Mouse (Mus musculus): ENCODE measurements at regions not wholly inside any gene's neighbourhood (a gene's known extent, or its start where the extent isn't known, plus 50 kb on each side); places are given as distances from the start of the nearest gene placed in this dataset.

DNA sequence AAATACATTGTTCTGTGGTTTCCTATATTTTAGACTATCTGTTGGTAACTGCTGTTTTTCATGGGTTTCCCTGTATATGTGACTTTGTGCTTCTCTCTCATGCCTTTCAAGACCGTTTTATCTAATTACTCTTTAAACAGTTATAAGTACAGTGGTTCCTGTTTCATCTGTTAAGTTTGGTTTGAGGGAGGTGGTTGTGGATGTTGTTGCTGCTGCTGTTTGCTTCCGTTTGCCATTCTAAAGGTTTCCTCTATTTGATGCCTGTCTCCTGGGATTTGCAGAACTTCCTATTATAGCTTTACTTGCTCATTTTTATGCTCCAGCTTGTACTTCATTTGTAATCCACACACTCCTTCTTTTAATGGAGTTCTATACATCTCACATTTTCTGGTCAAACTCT lies 400.4 kb upstream of the Htr2a start:
- no peaks in the 10 kb centered on the region for H3K9me3 ChIP-seq (replicated peaks; ENCODE audit: insufficient read depth, low read length)
- H3K79me2 ChIP-seq (ENCODE audit: control insufficient read depth, insufficient read depth, low read length, poor library complexity), result no peaks in the 10 kb centered on the region
- H3K36me3 ChIP-seq (ENCODE audit: control insufficient read depth in 1 of 2, insufficient read depth in 2 of 2, low read length in 2 of 2), result no peaks in the 10 kb centered on the region
- H3K9ac ChIP-seq (ENCODE audit: control insufficient read depth, low read depth, low read length, poor library complexity, severe bottlenecking), result no peak overlapping the region
- no peaks in the 10 kb centered on the region for H3K27me3 ChIP-seq (ENCODE audit: control insufficient read depth in 1 of 2, insufficient read depth in 2 of 2, low read length in 2 of 2)
- no peak overlapping the region for H3K27ac ChIP-seq (ENCODE audit: control insufficient read depth, low read depth, low read length)
- no peak for DNase-seq (ENCODE audit: low read depth, low spot score)
- H3K4me3 ChIP-seq (ENCODE audit: control insufficient read depth in 1 of 2, insufficient read depth in 1 of 2, low read depth in 2 of 2, low read length in 2 of 2), result no peak overlapping the region
- no peaks in the 10 kb centered on the region for H3K4me1 ChIP-seq (ENCODE audit: control insufficient read depth in 1 of 2, insufficient read depth in 2 of 2, low read length in 2 of 2)
- TF ChIP-seq ZKSCAN1 (IDR thresholded peaks at IDR 0.05; ENCODE audit: low read depth, low read length) (no peak), SIN3A (IDR thresholded peaks at IDR 0.05; ENCODE audit: low read length) (no peak), HCFC1 (IDR thresholded peaks at IDR 0.05; ENCODE audit: low read depth, low read length) (no peak), RCOR1 (IDR thresholded peaks at IDR 0.05; ENCODE audit: low read depth, low read length) (no peak), ELF1 (IDR thresholded peaks at IDR 0.05; ENCODE audit: low read depth, low read length) (no peak), CHD2 (IDR thresholded peaks at IDR 0.05; ENCODE audit: low read length) (no peak), GABPA (IDR thresholded peaks at IDR 0.05; ENCODE audit: low read depth, low read length) (no peak), GATA1 (IDR thresholded peaks at IDR 0.05; ENCODE audit: low read depth, low read length) (no peak), POLR2AphosphoS5 (IDR thresholded peaks at IDR 0.05; ENCODE audit: borderline replicate concordance, low read depth, low read length) (no peak), SMC3 (IDR thresholded peaks at IDR 0.05; ENCODE audit: low read depth, low read length) (no peak), POLR2AphosphoS2 (IDR thresholded peaks at IDR 0.05; ENCODE audit: low read length) (no peak)

DNA sequence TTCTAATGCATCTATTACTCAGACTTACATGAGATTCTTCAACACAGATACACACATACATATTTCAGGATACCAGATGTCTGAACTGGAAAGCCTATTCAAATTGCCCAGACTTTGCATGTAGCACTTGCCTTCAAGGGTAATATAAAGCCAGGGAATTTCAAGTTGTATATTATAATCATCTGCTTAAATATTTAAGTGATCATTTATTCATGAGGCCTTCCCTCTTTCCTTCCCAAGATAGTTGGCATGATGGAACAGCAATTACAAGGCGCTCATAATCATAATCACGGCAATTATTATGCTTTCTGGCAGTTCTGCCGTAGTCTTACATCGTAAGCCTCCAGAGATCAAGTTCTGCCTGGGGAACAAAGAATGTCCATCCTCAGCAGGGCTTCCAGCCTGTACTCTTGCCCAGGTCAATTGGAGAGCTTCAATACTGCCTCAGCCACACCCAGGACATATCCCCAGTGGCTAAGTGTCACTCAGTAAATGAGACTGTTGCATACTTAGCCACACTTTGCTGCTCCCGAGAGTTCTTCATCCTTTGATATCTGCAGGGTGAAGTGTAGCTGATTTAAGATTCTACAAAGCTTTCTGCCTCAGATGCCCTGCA lies 391.3 kb upstream of the Htr2a start:
- Histone ChIP-seq H3K4me3 (ENCODE audit: control insufficient read depth in 1 of 2, insufficient read depth in 1 of 2, low read depth in 2 of 2, low read length in 2 of 2) (no peak overlapping the region), H3K9ac (ENCODE audit: control insufficient read depth, low read depth, low read length, poor library complexity, severe bottlenecking) (no peak overlapping the region)

More for the DNA sequence above, 391.3 kb upstream of the Htr2a start:
- Histone ChIP-seq H3K36me3 (ENCODE audit: control insufficient read depth in 1 of 2, insufficient read depth in 2 of 2, low read length in 2 of 2) (no peaks in the 10 kb centered on the region), H3K9me3 (replicated peaks; ENCODE audit: insufficient read depth, low read length) (no peaks in the 10 kb centered on the region), H3K4me1 (ENCODE audit: control insufficient read depth in 1 of 2, insufficient read depth in 2 of 2, low read length in 2 of 2) (no peaks in the 10 kb centered on the region), H3K27me3 (ENCODE audit: control insufficient read depth in 1 of 2, insufficient read depth in 2 of 2, low read length in 2 of 2) (no peaks in the 10 kb centered on the region), H3K27ac (ENCODE audit: control insufficient read depth, low read depth, low read length) (no peak overlapping the region), H3K79me2 (ENCODE audit: control insufficient read depth, insufficient read depth, low read length, poor library complexity) (no peaks in the 10 kb centered on the region)
- TF ChIP-seq RAD21 (IDR thresholded peaks at IDR 0.05; ENCODE audit: low read depth, low read length), result no peak
- TF ChIP-seq TBP (IDR thresholded peaks at IDR 0.05; ENCODE audit: low read depth, low read length), result no peak
- TF ChIP-seq BHLHE40 (IDR thresholded peaks at IDR 0.05; ENCODE audit: borderline replicate concordance, low read depth, low read length), result no peak
- no peak for TF ChIP-seq ETS1 (IDR thresholded peaks at IDR 0.05; ENCODE audit: low read depth, low read length)
- no peak for TF ChIP-seq ZNF384 (IDR thresholded peaks at IDR 0.05; ENCODE audit: low read depth, low read length)
- no peak for TF ChIP-seq GATA1 (IDR thresholded peaks at IDR 0.05; ENCODE audit: low read depth, low read length)
- no peak for TF ChIP-seq USF1 (IDR thresholded peaks at IDR 0.05; ENCODE audit: low read depth, low read length)
- no peak for TF ChIP-seq MXI1 (IDR thresholded peaks at IDR 0.05; ENCODE audit: low read depth, low read length)
- no peak for TF ChIP-seq RCOR1 (IDR thresholded peaks at IDR 0.05; ENCODE audit: low read depth, low read length)
- no peak for TF ChIP-seq MEF2A (IDR thresholded peaks at IDR 0.05; ENCODE audit: extremely low read depth, insufficient replicate concordance, low read depth, low read length, poor library complexity, severe bottlenecking)
- no peak for TF ChIP-seq KAT2A (conservative IDR thresholded peaks at IDR 0.05; ENCODE audit: low read depth, low read length)
- TF ChIP-seq TCF12 (IDR thresholded peaks at IDR 0.05; ENCODE audit: low read depth, low read length), result no peak
- TF ChIP-seq E2F4 (IDR thresholded peaks at IDR 0.05; ENCODE audit: borderline replicate concordance, low read depth, low read length), result no peak
- TF ChIP-seq MAZ (IDR thresholded peaks at IDR 0.05; ENCODE audit: low read depth, low read length), result no peak
- TF ChIP-seq MYC (IDR thresholded peaks at IDR 0.05; ENCODE audit: low read depth, low read length), result no peak
- no peak for TF ChIP-seq NELFE (IDR thresholded peaks at IDR 0.05; ENCODE audit: low read depth, low read length)
- TF ChIP-seq ZMIZ1 (IDR thresholded peaks at IDR 0.05; ENCODE audit: low read depth, low read length), result no peak
- no peak for DNase-seq (ENCODE audit: low read depth, low spot score)

All from MEL (cell line).